In genomic region chr17:48789846-48790245, GRCm38 (mm10) we compare ENCODE assay signal across 26 mouse cellular contexts.
DNase-seq lines count a peak whose midpoint lies in the region; TF ChIP-seq lines count a peak whose summit lies in the region.
"Had no signal": no experiment of that assay in that cellular context is flagged by ENCODE, and none has a peak within 500 bp of the region (broad histone marks: within the 10 kb centered on the region; RNA-seq: fewer than 3 reads in every experiment).

No protein-coding gene starts in this region.

- peak; percentile 55 to 72 for DNase-seq in frontal cortex, postnatal 36 days (ENCODE audit: low spot score in 2 of 2)
- no peak for DNase-seq in frontal cortex, postnatal 25 days (ENCODE audit: low spot score in 2 of 2)
- DNase-seq in left cerebral cortex, adult 2 months (ENCODE audit: extremely low spot score in 1 of 2, low spot score in 2 of 2) = peak; percentile 47 to 58
- DNase-seq in left cerebral cortex, postnatal 4 days = no peak
- DNase-seq in left cerebral cortex, postnatal 25 days (ENCODE audit: low spot score in 2 of 2) = peak; percentile 49 to 88
- peak; percentile 58 to 62 for DNase-seq in right cerebral cortex, postnatal 36 days (ENCODE audit: low spot score in 2 of 2)
- DNase-seq in heart, adult 2 months = no peak
- DNase-seq in kidney, adult 11 months = no peak
- DNase-seq: adrenal gland, postnatal 25 days; cerebellum, adult 11 months; cerebellum, adult 9-11 months; gastrocnemius, postnatal 10 days; heart, postnatal 14 days; kidney, postnatal 25 days; lung, postnatal 4 days; retina, postnatal 1 day; thymus, postnatal 25 days had no signal

- TF ChIP-seq EP300 in heart, adult 2 months (IDR thresholded peaks at IDR 0.05; ENCODE audit: insufficient read depth, low read depth, low read length) = no peak

- H3K4me1 ChIP-seq in heart, adult 2 months (ENCODE audit: control insufficient read depth, insufficient read depth, low read length) = no peaks in the 10 kb centered on the region
- H3K4me1 ChIP-seq: heart, embryonic 13.5 days; limb, embryonic 15.5 days; liver, embryonic 15.5 days; lung, embryonic 15.5 days; midbrain, embryonic 15.5 days had no signal

- 86% methylated on average over 7 of the region's 7 CpGs for WGBS in heart, adult 2 months

- TF ChIP-seq CTCF in left cerebral cortex, adult 2 months (IDR thresholded peaks at IDR 0.05) = no peak
- no peak for TF ChIP-seq CTCF in heart, adult 2 months (IDR thresholded peaks at IDR 0.05)

- intact Hi-C loops in left cerebral cortex, adult 2 months (cut with DNase I) = loop anchor here (5.0 kb wide), 1 partner anchor 132 kb away; no protein-coding TSS in a partner anchor
- intact Hi-C loops in left cerebral cortex, postnatal 4 days (cut with DNase I) = no loop called here
- intact Hi-C loops in left cerebral cortex, postnatal 25 days (cut with DNase I) = no loop called here
- intact Hi-C loops in heart, adult 2 months (cut with DNase I) = no loop called here

- no peak overlapping the region for H3K27ac ChIP-seq in left cerebral cortex, adult 2 months
- H3K27ac ChIP-seq in heart, adult 2 months = no peak overlapping the region
- H3K27ac ChIP-seq: forebrain, embryonic 10.5 days; heart, embryonic 13.5 days; hindbrain, embryonic 14.5 days; limb, embryonic 15.5 days; liver, embryonic 15.5 days; lung, embryonic 15.5 days; midbrain, embryonic 15.5 days; neural tube, embryonic 13.5 days had no signal

- no peak for TF ChIP-seq POLR2A in heart, adult 2 months (IDR thresholded peaks at IDR 0.05; ENCODE audit: insufficient read depth, low read depth, low read length)

- no peaks in the 10 kb centered on the region for H3K36me3 ChIP-seq in heart, adult 2 months (ENCODE audit: control insufficient read depth, insufficient read depth, low read length)
- H3K36me3 ChIP-seq: forebrain, embryonic 10.5 days; heart, embryonic 13.5 days; limb, embryonic 15.5 days; liver, embryonic 15.5 days; lung, embryonic 15.5 days; midbrain, embryonic 15.5 days; neural tube, embryonic 13.5 days had no signal

- H3K4me3 ChIP-seq in left cerebral cortex, adult 2 months = no peak overlapping the region
- no peak overlapping the region for H3K4me3 ChIP-seq in heart, adult 2 months
- H3K4me3 ChIP-seq: forebrain, embryonic 10.5 days; heart, embryonic 13.5 days; limb, embryonic 15.5 days; liver, embryonic 15.5 days; lung, embryonic 15.5 days; midbrain, embryonic 15.5 days; myocyte; neural tube, embryonic 13.5 days had no signal

- no peak overlapping the region for H3K9ac ChIP-seq in heart, adult 2 months (ENCODE audit: low read depth, low read length)
- H3K9ac ChIP-seq: heart, embryonic 13.5 days; hindbrain, embryonic 14.5 days; limb, embryonic 15.5 days; liver, embryonic 15.5 days; lung, embryonic 15.5 days; midbrain, embryonic 15.5 days; neural tube, embryonic 13.5 days had no signal

- H3K79me2 ChIP-seq in heart, adult 2 months (replicated peaks; ENCODE audit: control insufficient read depth, insufficient read depth, low read length) = no peaks in the 10 kb centered on the region

- no peaks in the 10 kb centered on the region for H3K27me3 ChIP-seq in heart, adult 2 months (ENCODE audit: control insufficient read depth, insufficient read depth, low read length)
- H3K27me3 ChIP-seq: heart, embryonic 13.5 days; limb, embryonic 15.5 days; liver, embryonic 15.5 days; lung, embryonic 15.5 days; midbrain, embryonic 15.5 days; neural tube, embryonic 13.5 days had no signal

Comparison
In these comparisons a context has a peak if more than half of its experiments do, and no peak if none do; other contexts are left out.
1. DNase-seq: peak in frontal cortex, postnatal 36 days (2 of 2), left cerebral cortex, adult 2 months (2 of 2), left cerebral cortex, postnatal 25 days (2 of 2) and right cerebral cortex, postnatal 36 days (2 of 2); none in frontal cortex, postnatal 25 days (0 of 2), left cerebral cortex, postnatal 4 days (single experiment), heart, adult 2 months (0 of 2) and kidney, adult 11 months (single experiment).